Mouse (Mus musculus): ENCODE data around the gene Gm9639.
A peak's percentile ranks its signal among the peaks of the same experiment; 100 is the strongest.
"Not testable (repeated sequence)": the region's sequence is repeated elsewhere in the genome, so short reads cannot be mapped to it uniquely, and the experiment has no call there.

Gene Gm9639

DNA sequence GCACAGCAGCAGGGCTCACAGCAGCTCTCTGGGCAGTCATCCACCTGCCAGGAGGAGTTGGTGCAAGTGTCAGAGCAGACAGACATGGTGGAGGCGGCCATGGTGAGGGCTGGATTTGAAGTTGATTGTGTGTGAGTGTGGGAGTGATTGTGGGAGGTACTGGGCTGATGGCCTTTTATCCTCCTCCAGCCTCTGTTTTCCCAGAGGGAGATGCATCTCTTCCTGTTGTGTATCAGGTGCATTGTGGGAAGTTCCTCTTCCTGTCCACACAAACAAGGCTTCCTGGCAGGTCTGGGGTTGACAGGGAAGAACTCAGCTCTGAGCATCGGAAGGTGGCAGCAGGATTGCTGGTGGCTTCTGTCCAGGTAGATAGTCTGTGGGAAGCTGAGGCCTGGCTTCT lies at the start of gene Gm9639:
Gm9639 (minus strand) TSS at position 101 of the 400 bp plus-strand sequence.
- no peak for DNase-seq (ENCODE audit: extremely low spot score)

- no peak for DNase-seq (ENCODE audit: extremely low spot score)
These were observed 44.1 kb upstream of the Gm9639 start for GRCm38 (mm10) chr10:77839006-77839405.

- no peak for DNase-seq (ENCODE audit: extremely low spot score)
These were observed 40.8 kb upstream of the Gm9639 start, which contains the start of gene Krtap10-10 for GRCm38 (mm10) chr10:77835647-77836046. Gene Krtap10-10, plus strand, starts transcription at chr10:77835947.

GRCm38 (mm10) chr10:77826951-77827350 lies 32.1 kb upstream of the Gm9639 start, which contains the start of gene Krtap10-4:
Gene Krtap10-4, minus strand, starts transcription at chr10:77827095.
- no peak for DNase-seq (ENCODE audit: extremely low spot score)

DNA sequence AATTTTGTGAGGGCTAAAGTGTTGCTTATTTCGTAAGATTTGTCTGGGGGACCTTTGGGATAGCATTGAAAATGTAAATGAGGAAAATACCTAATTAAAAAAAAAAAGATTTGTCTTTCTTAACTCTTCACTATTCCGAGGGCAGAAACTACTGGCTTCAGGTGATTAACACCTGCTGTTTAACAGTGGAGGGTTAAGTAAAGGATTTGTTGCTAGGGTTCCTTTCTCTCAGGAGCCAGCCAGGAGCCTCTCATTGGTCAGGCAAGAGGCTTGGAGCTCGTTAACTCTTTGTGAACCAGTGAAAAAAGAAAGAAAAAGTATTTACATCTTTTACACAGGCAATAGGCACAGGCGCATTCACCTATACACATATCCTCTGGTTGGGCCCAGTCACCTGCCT lies 24.3 kb upstream of the Gm9639 start:
- no peak for DNase-seq (ENCODE audit: extremely low spot score)

- DNase-seq (ENCODE audit: extremely low spot score) = no peak
These were observed 23.6 kb upstream of the Gm9639 start for GRCm38 (mm10) chr10:77818523-77818922.

GRCm38 (mm10) chr10:77815514-77815913 lies 20.6 kb upstream of the Gm9639 start:
- peak; percentile 14 for DNase-seq (ENCODE audit: extremely low spot score)

- DNase-seq (ENCODE audit: extremely low spot score) = no peak
These were observed 19.5 kb upstream of the Gm9639 start, which contains the start of gene Gm2696 for GRCm38 (mm10) chr10:77814382-77814781. Gene Gm2696, plus strand, starts transcription at chr10:77814682.

DNA sequence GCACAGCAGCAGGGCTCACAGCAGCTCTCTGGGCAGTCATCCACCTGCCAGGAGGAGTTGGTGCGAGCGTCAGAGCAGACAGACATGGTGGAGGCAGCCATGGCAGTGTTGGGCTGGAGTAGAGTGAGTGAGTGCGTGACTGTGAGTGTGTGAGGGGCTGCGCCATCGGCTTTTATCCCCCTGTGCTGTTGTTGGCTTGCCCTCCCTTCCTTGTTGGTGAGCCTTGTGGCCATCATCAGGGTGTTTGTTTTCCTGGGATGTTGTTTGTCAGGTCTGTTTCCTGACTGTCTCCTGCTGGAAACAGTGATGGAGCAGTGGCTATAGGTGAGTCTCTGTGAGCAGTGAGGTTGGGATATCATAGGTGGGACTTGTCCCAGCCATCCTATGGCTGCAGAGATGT lies 16.9 kb upstream of the Gm9639 start, which contains the start of gene Gm9507:
Gm9507 (minus strand) TSS at position 101 of the 400 bp plus-strand sequence.
- DNase-seq (ENCODE audit: extremely low spot score) = no peak

DNA sequence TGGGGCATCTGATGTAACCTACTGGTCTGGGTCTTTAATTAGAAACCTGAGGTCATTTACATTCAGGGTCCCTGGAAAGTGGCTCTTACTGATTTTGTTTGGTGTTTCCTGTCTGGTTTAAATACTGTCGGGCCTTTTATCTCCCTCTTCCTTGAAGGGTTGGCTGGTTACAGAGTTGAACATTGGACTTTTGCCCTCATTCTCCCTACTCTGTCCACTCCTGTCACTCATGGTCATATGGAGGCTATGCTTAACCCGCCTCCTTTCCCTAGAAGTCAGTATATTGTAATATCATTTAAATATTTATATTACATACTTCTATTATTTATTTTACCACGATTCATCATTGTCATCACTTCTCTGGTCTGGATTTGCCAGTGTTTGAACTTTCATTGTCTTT lies 9.2 kb upstream of the Gm9639 start:
- DNase-seq (ENCODE audit: extremely low spot score) = no peak

GRCm38 (mm10) chr10:77798921-77799508 lies 4.1 kb upstream of the Gm9639 start, which contains the start of gene Gm19668:
Gene Gm19668, minus strand, starts transcription at chr10:77799133.
- no peak for DNase-seq (ENCODE audit: extremely low spot score)

DNA sequence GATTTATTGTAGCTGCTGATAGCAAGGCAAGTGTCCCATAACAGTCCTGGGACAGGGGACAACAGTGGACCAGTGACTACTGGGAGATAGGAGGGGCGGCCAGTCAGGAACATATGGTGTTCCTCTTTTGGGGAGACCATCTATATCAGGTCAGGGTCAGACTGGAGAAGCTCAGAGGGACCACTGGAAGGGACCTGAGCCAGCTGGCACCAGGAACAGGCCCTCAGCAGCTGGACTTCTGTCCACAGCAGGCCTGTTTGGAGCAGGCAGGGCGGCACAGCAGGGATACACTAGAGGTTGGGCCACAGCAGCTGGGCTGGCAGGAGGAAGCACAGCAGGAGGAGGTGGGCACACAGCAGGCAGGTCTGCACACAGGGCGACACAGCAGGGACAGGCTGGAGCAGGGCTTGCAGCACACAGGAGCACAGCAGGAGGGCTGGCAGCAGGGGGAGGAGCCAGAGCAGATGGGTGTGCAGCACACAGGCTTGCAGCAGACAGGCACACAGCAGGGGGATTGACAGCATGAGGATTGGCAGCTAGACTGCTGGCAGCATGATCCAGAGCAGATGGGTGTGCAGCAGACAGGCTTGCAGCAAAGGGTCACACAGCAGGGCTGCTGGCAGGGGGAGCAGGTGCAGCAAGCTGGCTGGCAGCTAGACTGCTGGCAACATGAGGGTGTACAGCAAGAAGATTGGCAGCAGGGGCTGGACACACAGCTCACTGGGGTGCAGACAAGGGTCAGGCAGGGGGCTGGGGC lies 3.5 kb upstream of the Gm9639 start:
- not testable (repeated sequence) for DNase-seq (ENCODE audit: extremely low spot score)

GRCm38 (mm10) chr10:77797677-77798076 lies 2.8 kb upstream of the Gm9639 start:
- DNase-seq (ENCODE audit: extremely low spot score) = no peak

DNA sequence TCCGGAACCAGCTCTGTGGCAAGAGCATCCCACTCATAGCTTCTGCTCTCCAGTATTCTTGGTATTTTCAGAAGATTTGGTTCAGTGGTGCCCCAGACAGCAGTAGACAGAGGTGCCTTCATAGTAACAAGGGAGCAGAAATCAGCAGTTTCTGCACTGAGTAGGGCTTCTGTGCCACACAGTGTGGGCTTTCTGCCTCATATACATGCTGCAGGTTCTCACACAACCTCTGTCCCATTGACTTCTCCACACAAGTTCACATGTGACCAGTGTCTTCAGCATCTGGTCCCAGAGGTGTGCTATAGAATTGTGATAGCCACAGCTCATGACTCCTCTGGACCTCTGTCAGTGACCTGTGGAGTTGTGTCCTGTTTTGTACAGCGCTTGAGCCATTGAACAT lies 6.3 kb downstream of the Gm9639 start:
- DNase-seq (ENCODE audit: extremely low spot score) = no peak

DNA sequence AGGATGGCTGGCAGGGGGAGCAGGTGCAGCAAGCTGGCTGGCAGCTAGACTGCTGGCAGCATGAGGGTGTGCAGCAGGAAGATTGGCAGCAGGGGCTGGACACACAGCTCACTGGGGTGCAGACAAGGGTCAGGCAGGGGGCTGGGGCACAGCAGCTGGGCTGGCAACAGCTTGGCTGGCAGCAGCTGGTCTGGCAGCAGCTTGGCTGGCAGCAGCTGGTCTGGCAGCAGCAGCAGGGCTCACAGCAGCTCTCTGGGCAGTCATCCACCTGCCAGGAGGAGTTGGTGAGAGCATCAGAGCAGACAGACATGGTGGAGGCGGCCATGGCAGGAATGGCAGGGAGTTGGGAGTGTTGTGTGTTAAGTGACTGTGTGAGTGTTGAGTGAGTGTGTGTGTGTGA lies 7.0 kb downstream of the Gm9639 start, which contains the start of gene Gm7137:
Gm7137 (minus strand) TSS at position 325 of the 400 bp plus-strand sequence.
- not testable (repeated sequence) for DNase-seq (ENCODE audit: extremely low spot score)

DNA sequence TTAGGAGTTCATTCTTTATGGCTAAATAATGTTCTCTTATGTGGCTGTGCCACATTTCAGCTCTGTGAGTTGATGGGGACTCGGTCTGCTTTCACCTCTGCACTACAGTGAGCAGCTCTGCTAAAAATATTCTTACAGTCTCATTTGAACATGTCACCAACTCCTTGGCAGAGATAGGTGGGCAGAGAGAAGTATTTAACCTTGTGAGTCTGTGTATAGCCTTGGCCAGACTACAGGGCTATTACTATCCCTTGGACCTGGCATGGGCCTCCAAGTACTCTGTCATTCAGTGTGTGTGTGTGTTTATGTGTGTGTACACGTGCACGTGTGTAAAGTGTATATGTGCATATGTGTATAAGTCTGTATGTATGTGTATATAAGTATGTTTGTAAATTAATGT lies 11.5 kb downstream of the Gm9639 start:
- not testable (repeated sequence) for DNase-seq (ENCODE audit: extremely low spot score)

DNA sequence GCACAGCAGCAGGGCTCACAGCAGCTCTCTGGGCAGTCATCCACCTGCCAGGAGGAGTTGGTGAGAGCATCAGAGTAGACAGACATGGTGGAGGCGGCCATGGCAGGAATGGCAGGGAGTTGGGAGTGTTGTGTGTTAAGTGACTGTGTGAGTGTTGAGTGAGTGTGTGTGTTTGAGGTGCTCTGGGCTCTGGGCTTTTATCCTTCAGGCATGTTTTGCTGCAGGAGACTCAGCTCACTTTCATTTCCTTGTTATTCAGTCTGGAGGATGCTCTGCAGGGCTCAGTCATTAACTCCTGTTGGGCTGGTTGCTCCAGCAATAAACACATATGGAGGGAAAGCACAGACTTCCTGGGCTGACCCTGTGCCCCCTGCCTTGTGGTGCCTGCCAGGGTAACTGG lies 12.4 kb downstream of the Gm9639 start, which contains the start of gene Gm3250:
Gm3250 (minus strand) TSS at position 101 of the 400 bp plus-strand sequence.
- DNase-seq (ENCODE audit: extremely low spot score) = not testable (repeated sequence)

GRCm38 (mm10) chr10:77776844-77777243 lies 18.0 kb downstream of the Gm9639 start, which contains the start of gene Gm7138:
Gene Gm7138, minus strand, starts transcription at chr10:77776944.
- not testable (repeated sequence) for DNase-seq (ENCODE audit: extremely low spot score)

DNA sequence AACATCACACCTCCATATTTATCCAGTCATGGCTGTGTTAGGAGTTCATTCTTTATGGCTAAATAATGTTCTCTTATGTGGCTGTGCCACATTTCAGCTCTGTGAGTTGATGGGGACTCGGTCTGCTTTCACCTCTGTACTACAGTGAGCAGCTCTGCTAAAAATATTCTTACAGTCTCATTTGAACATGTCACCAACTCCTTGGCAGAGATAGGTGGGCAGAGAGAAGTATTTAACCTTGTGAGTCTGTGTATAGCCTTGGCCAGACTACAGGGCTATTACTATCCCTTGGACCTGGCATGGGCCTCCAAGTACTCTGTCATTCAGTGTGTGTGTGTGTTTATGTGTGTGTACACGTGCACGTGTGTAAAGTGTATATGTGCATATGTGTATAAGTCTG lies 22.7 kb downstream of the Gm9639 start:
- DNase-seq (ENCODE audit: extremely low spot score) = not testable (repeated sequence)

DNA sequence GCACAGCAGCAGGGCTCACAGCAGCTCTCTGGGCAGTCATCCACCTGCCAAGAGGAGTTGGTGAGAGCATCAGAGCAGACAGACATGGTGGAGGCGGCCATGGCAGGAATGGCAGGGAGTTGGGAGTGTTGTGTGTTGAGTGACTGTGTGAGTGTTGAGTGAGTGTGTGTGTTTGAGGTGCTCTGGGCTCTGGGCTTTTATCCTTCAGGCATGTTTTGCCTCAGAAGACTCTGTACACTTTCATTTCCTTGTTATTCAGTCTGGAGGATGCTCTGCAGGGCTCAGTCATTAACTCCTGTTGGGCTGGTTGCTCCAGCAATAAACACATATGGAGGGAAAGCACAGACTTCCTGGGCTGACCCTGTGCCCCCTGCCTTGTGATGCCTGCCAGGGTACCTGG lies 23.7 kb downstream of the Gm9639 start, which contains the start of gene Gm3238:
Gm3238 (minus strand) TSS at position 101 of the 400 bp plus-strand sequence.
- not testable (repeated sequence) for DNase-seq (ENCODE audit: extremely low spot score)

DNA sequence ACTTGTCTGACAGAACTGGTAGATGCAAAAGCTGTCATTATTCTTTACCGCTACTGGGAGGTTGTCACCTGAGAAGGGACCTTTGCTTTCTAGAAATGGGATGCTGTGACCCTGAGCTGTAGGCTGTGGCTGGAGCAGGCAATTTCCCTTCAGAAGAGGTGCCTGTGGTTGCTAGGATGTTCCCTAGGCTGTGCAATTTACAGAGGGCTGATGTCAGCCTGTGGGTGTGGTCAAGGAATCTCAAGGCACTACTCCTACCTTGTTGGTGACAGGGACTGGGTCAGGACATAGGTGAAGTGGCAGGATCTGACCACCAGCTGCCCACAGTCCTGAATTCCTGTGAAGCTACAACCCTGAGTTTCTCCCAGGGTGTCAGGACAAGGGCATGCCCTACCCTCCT lies 25.1 kb downstream of the Gm9639 start:
- DNase-seq (ENCODE audit: extremely low spot score) = no peak

- DNase-seq (ENCODE audit: extremely low spot score) = not testable (repeated sequence)
These were observed 35.3 kb downstream of the Gm9639 start, which contains the start of gene Gm3233 for GRCm38 (mm10) chr10:77759582-77759981. Gene Gm3233, minus strand, starts transcription at chr10:77759682.
